Mouse (Mus musculus) liver, embryonic 14.5 days (tissue): ENCODE measurements around the gene Muc13.
A peak's percentile ranks its signal among the peaks of the same experiment; 100 is the strongest.

Experiments used
- CTCF ChIP-seq: IDR thresholded peaks from 2 replicates; pipeline ENCODE4 v1.5.1; 2016; ENCODE audit warnings: antibody characterized with exemption, low read depth, control low read depth
- EP300 ChIP-seq: IDR thresholded peaks from 2 replicates; pipeline ENCODE4 v1.6.1; 2016; ENCODE audit warnings: antibody characterized with exemption, low read depth

DNA sequence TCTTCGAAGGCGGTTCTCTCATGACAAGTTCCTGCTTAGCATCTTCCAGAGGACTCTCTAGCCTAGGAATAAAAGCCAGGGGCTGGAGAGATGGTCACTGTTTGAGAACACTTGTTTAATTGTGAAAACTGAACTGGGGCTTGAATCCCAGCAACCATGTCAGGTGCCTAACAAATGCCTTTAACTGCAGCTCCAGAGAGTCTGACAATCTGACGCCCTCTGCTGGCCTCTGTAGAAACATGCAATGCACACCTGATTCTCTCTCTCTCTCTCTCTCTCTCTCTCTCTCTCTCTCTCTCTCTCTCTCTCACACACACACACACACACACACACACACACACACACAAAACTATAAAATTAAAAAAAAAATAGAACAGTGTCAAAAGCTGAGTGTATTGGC, 16.2 kb downstream of the Muc13 start:
- TF ChIP-seq CTCF (peak; percentile 55), EP300 (no peak)
